Mouse (Mus musculus) limb, embryonic 15.5 days (tissue): ENCODE measurements around the gene Tll2. TPM values are rescaled to one million over a fixed set of nuclear protein-coding genes. Genes with fewer than 3 reads are reported as not detected.

Source experiments
- ATAC-seq: fragments of 200-750 bp; cut with Nextera tagmentation; 2 replicates; pipeline ENCODE4 v1.8.0; 2017; ENCODE audit warnings: low read depth, moderate TSS enrichment; ENCODE audit not compliant: insufficient number of reproducible peaks, low FRiP score, low TSS enrichment
- H3K27ac ChIP-seq: fragments of 300-500 bp; sonication (generic); 2 replicates; pipeline ENCODE4 v1.5.1; 2015; ENCODE audit warnings: moderate library complexity, mild to moderate bottlenecking, inconsistent platforms
- H3K27me3 ChIP-seq: fragments of 300-500 bp; sonication (generic); 2 replicates; pipeline ENCODE4 v1.6.1; 2015; ENCODE audit warnings: inconsistent platforms
- H3K36me3 ChIP-seq: fragments of 300-500 bp; sonication (generic); 2 replicates; pipeline ENCODE4 v1.6.1; 2015; ENCODE audit warnings: inconsistent platforms
- H3K4me1 ChIP-seq: fragments of 300-500 bp; sonication (generic); 2 replicates; pipeline ENCODE4 v1.6.1; 2015; ENCODE audit warnings: inconsistent platforms
- H3K4me2 ChIP-seq: fragments of 300-500 bp; sonication (generic); 2 replicates; pipeline ENCODE4 v1.6.1; 2015; ENCODE audit warnings: mild to moderate bottlenecking, inconsistent platforms
- H3K4me3 ChIP-seq: fragments of 300-500 bp; sonication (generic); 2 replicates; pipeline ENCODE4 v1.5.1; 2015; ENCODE audit warnings: mild to moderate bottlenecking, inconsistent platforms
- H3K9ac ChIP-seq: fragments of 300-500 bp; sonication (generic); 2 replicates; pipeline ENCODE4 v1.6.1; 2015; ENCODE audit warnings: inconsistent platforms
- H3K9me3 ChIP-seq: fragments of 300-500 bp; sonication (generic); 2 replicates; pipeline ENCODE4 v1.6.1; 2016; ENCODE audit warnings: inconsistent platforms
- WGBS: fragments of 180-500 bp; shearing (Covaris S2); methylation state at CpG from one replicate; pipeline ENCODE4 v1.1.7; 2015; 5-methylcytosine and 5-hydroxymethylcytosine counted together
- polyA plus RNA-seq: library from polyadenylated mRNA; unstranded; fragments of >200 nt; fragmentation: Nextera tagmentation; extraction: Ambion mirVana; gene quantifications from 2 replicates; pipeline ENCODE4 v1.2.1, GENCODE M21; 2015

Gene Tll2
- polyA plus RNA-seq, 1 experiment from 2014 or later, result 0.52 TPM

GRCm38 (mm10) chr19:41086289-41086688, 120.3 kb downstream of the Tll2 start:
- Histone ChIP-seq H3K9ac (no peak overlapping the region), H3K27ac (no peak overlapping the region), H3K27me3 (peaks cover 20% of the 10 kb centered on the region), H3K4me3 (no peak overlapping the region), H3K4me1 (no peaks in the 10 kb centered on the region), H3K36me3 (no peaks in the 10 kb centered on the region), H3K4me2 (no peak overlapping the region), H3K9me3 (no peaks in the 10 kb centered on the region)
- 88% methylated on average over 6 of the region's 6 CpGs for WGBS
- no peak for ATAC-seq

GRCm38 (mm10) chr19:41083646-41084045, 123.0 kb downstream of the Tll2 start:
- no peak overlapping the region for H3K4me3 ChIP-seq
- H3K4me2 ChIP-seq, result no peak overlapping the region
- no peaks in the 10 kb centered on the region for H3K4me1 ChIP-seq
- no peak for ATAC-seq
- WGBS, result 86% methylated on average over 14 of the region's 14 CpGs
- H3K27ac ChIP-seq, result no peak overlapping the region
- no peaks in the 10 kb centered on the region for H3K36me3 ChIP-seq
- no peak overlapping the region for H3K9ac ChIP-seq
- no peaks in the 10 kb centered on the region for H3K9me3 ChIP-seq
- H3K27me3 ChIP-seq, result peaks cover 10% of the 10 kb centered on the region

GRCm38 (mm10) chr19:41081589-41081988, 125.0 kb downstream of the Tll2 start:
- no peaks in the 10 kb centered on the region for H3K4me1 ChIP-seq
- WGBS, result 80% methylated on average over 3 of the region's 3 CpGs
- no peak overlapping the region for H3K4me3 ChIP-seq
- H3K27me3 ChIP-seq, result no peaks in the 10 kb centered on the region
- no peak overlapping the region for H3K4me2 ChIP-seq
- H3K9ac ChIP-seq, result no peak overlapping the region
- H3K9me3 ChIP-seq, result no peaks in the 10 kb centered on the region
- H3K36me3 ChIP-seq, result no peaks in the 10 kb centered on the region
- H3K27ac ChIP-seq, result no peak overlapping the region
- ATAC-seq, result no peak

- H3K4me1 ChIP-seq, result no peaks in the 10 kb centered on the region
- H3K27ac ChIP-seq, result no peak within 1 kb of the TSS
- H3K9ac ChIP-seq, result no peak within 1 kb of the TSS
- H3K36me3 ChIP-seq, result no peaks in the 10 kb centered on the region
- H3K27me3 ChIP-seq, result no peaks in the 10 kb centered on the region
- no peak within 1 kb of the TSS for H3K4me2 ChIP-seq
- no peak for ATAC-seq
- 87% methylated on average over 3 of the region's 3 CpGs for WGBS
- no peaks in the 10 kb centered on the region for H3K9me3 ChIP-seq
- H3K4me3 ChIP-seq, result no peak within 1 kb of the TSS
Observed at GRCm38 (mm10) chr19:41076906-41077305, 129.7 kb downstream of the Tll2 start, which contains the start of gene Opalin. Gene Opalin (minus strand): TSS chr19:41077113.

GRCm38 (mm10) chr19:41073746-41074455, 132.7 kb downstream of the Tll2 start:
- Histone ChIP-seq H3K9me3 (no peaks in the 10 kb centered on the region), H3K36me3 (no peaks in the 10 kb centered on the region), H3K4me3 (no peak overlapping the region), H3K27ac (no peak overlapping the region), H3K9ac (no peak overlapping the region), H3K4me2 (no peak overlapping the region), H3K27me3 (no peaks in the 10 kb centered on the region), H3K4me1 (no peaks in the 10 kb centered on the region)
- 88% methylated on average over 14 of the region's 14 CpGs for WGBS
- no peak for ATAC-seq

GRCm38 (mm10) chr19:41071500-41071899, 135.1 kb downstream of the Tll2 start:
- Histone ChIP-seq H3K4me2 (no peak overlapping the region), H3K4me3 (no peak overlapping the region), H3K36me3 (no peaks in the 10 kb centered on the region), H3K27ac (no peak overlapping the region), H3K9ac (no peak overlapping the region), H3K9me3 (no peaks in the 10 kb centered on the region), H3K27me3 (no peaks in the 10 kb centered on the region), H3K4me1 (no peaks in the 10 kb centered on the region)
- 7% methylated on average over 8 of the region's 8 CpGs for WGBS
- no peak for ATAC-seq

- ATAC-seq, result no peak
- no peaks in the 10 kb centered on the region for H3K36me3 ChIP-seq
- WGBS, result 61% methylated on average over 4 of the region's 4 CpGs
- H3K27me3 ChIP-seq, result no peaks in the 10 kb centered on the region
- H3K4me2 ChIP-seq, result no peak overlapping the region
- H3K27ac ChIP-seq, result no peak overlapping the region
- no peaks in the 10 kb centered on the region for H3K9me3 ChIP-seq
- no peak overlapping the region for H3K9ac ChIP-seq
- H3K4me3 ChIP-seq, result no peak overlapping the region
- no peaks in the 10 kb centered on the region for H3K4me1 ChIP-seq
Observed at GRCm38 (mm10) chr19:41054702-41055101, 151.9 kb downstream of the Tll2 start.

- no peak overlapping the region for H3K4me2 ChIP-seq
Observed at GRCm38 (mm10) chr19:41053530-41053929, 153.1 kb downstream of the Tll2 start.

GRCm38 (mm10) chr19:41052247-41052646, 154.4 kb downstream of the Tll2 start:
- ATAC-seq, result no peak
- Histone ChIP-seq H3K9ac (no peak overlapping the region), H3K36me3 (no peaks in the 10 kb centered on the region), H3K4me1 (no peaks in the 10 kb centered on the region), H3K4me3 (no peak overlapping the region), H3K27me3 (no peaks in the 10 kb centered on the region), H3K4me2 (no peak overlapping the region), H3K27ac (no peak overlapping the region), H3K9me3 (no peaks in the 10 kb centered on the region)
- WGBS, result 63% methylated on average over 5 of the region's 5 CpGs

More at GRCm38 (mm10) chr19:41053530-41053929, 153.1 kb downstream of the Tll2 start:
- no peaks in the 10 kb centered on the region for H3K36me3 ChIP-seq
- H3K9ac ChIP-seq, result no peak overlapping the region
- H3K27ac ChIP-seq, result no peak overlapping the region
- no peaks in the 10 kb centered on the region for H3K27me3 ChIP-seq
- H3K4me3 ChIP-seq, result no peak overlapping the region
- no peak for ATAC-seq
- H3K9me3 ChIP-seq, result no peaks in the 10 kb centered on the region
- no peaks in the 10 kb centered on the region for H3K4me1 ChIP-seq
- 35% methylated on average over 10 of the region's 10 CpGs for WGBS

- no peak overlapping the region for H3K4me2 ChIP-seq
- no peak overlapping the region for H3K9ac ChIP-seq
- no peak overlapping the region for H3K4me3 ChIP-seq
- H3K9me3 ChIP-seq, result no peaks in the 10 kb centered on the region
- no peaks in the 10 kb centered on the region for H3K4me1 ChIP-seq
- no peaks in the 10 kb centered on the region for H3K36me3 ChIP-seq
- H3K27ac ChIP-seq, result no peak overlapping the region
- no peak for ATAC-seq
- no peaks in the 10 kb centered on the region for H3K27me3 ChIP-seq
- WGBS, result 77% methylated on average over 1 of the region's 1 CpGs
Observed at GRCm38 (mm10) chr19:41051714-41052113, 154.9 kb downstream of the Tll2 start.

- no peaks in the 10 kb centered on the region for H3K4me1 ChIP-seq
- H3K27ac ChIP-seq, result no peak overlapping the region
- no peak overlapping the region for H3K4me3 ChIP-seq
- 85% methylated on average over 3 of the region's 3 CpGs for WGBS
- H3K9me3 ChIP-seq, result no peaks in the 10 kb centered on the region
- no peak overlapping the region for H3K9ac ChIP-seq
- H3K36me3 ChIP-seq, result no peaks in the 10 kb centered on the region
- no peaks in the 10 kb centered on the region for H3K27me3 ChIP-seq
- no peak for ATAC-seq
- H3K4me2 ChIP-seq, result no peak overlapping the region
Observed at GRCm38 (mm10) chr19:41048187-41048559, 158.5 kb downstream of the Tll2 start.

GRCm38 (mm10) chr19:41047437-41048186, 159.0 kb downstream of the Tll2 start:
- no peak for ATAC-seq
- H3K9ac ChIP-seq, result no peak overlapping the region
- no peak overlapping the region for H3K27ac ChIP-seq
- H3K9me3 ChIP-seq, result no peaks in the 10 kb centered on the region
- no peak overlapping the region for H3K4me2 ChIP-seq
- H3K36me3 ChIP-seq, result no peaks in the 10 kb centered on the region
- H3K4me3 ChIP-seq, result no peak overlapping the region
- WGBS, result 85% methylated on average over 9 of the region's 9 CpGs
- no peaks in the 10 kb centered on the region for H3K4me1 ChIP-seq
- no peaks in the 10 kb centered on the region for H3K27me3 ChIP-seq
